Mouse (Mus musculus) cerebellum, postnatal 25 days (tissue): ENCODE results near the gene Tmod2.
"Not testable (repeated sequence)": the region's sequence is repeated elsewhere in the genome, so short reads cannot be mapped to it uniquely, and the experiment has no call there.

ENCODE experiments used
- DNase-seq, 2 experiments: peaks; one replicate each; pipeline ENCODE4 v3.0.0; 2021; ENCODE audit warnings: mixed read lengths in 2 of 2

Gene Tmod2

GRCm38 (mm10) chr9:75549010-75549409 lies 62.1 kb downstream of the Tmod2 start:
- DNase-seq = no peak

GRCm38 (mm10) chr9:75546885-75547553 lies 64.1 kb downstream of the Tmod2 start:
- peak; percentile 23 to 53 for DNase-seq

DNA sequence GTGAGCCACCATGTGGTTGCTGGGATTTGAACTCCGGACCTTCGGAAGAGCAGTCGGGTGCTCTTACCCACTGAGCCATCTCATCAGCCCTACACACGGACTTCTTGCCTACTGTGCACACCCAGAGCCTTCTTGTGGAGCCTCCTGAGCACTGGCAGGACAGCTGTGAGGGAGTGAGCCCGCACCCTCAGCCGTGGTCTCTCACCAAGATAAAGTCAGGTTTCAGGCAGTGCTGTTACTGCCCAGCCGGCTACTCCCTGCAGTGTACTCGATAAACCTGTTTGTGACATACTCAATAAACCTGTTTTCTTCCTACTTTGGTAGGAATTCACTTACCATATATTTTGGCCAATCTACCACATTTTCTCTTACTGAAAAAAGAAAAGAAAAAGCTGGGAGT lies 65.6 kb downstream of the Tmod2 start:
- DNase-seq = no peak

GRCm38 (mm10) chr9:75541497-75541896 lies 69.6 kb downstream of the Tmod2 start:
- DNase-seq = no peak

- no peak for DNase-seq
Observed at GRCm38 (mm10) chr9:75536422-75536821, 74.7 kb downstream of the Tmod2 start.

GRCm38 (mm10) chr9:75534431-75534962 lies 76.6 kb downstream of the Tmod2 start:
- no peak for DNase-seq

GRCm38 (mm10) chr9:75532989-75533388 lies 78.1 kb downstream of the Tmod2 start:
- DNase-seq = not testable (repeated sequence)

GRCm38 (mm10) chr9:75532461-75532860 lies 78.7 kb downstream of the Tmod2 start:
- DNase-seq = no peak

DNA sequence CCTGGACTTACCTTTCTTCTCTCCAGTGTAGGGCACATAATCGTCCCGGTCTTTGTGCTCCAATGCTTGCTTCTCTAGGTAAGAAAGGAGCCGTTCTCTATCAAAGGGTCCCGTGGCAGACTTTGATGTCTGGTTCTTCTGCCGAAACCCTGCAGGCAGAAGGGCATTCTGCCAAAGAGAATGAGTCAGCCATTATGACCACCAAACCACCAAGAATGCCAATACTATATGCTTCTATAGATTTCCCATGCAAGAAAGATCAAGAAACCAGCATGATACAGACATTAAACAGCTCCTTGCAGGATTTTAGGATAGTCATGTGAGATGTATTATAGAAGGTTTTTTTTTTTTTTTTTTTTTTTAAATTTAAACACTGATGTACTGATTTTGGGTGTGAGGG lies 81.8 kb downstream of the Tmod2 start:
- peak in 1 of 2 experiments; percentile 56 for DNase-seq

DNA sequence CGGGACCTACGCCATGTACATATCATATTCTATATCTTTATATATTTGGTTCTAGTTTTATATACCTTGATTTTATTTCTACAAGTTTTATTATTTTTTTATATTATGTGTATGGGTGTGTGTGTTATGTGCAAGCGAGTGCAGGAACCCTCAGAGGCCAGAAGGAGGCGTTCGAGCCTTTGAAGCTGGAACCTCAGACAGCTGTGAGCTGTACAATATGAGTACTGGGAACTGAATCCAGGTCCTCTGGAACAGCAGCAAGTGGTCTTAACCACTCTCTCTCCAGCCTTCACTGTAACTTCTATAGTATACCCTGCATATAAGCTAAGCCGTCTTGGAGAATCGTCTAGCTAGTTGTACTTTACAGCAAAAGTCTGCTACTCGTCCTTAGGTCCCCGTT lies 83.0 kb downstream of the Tmod2 start:
- DNase-seq = no peak

- DNase-seq = no peak
Observed at GRCm38 (mm10) chr9:75527368-75528059, 83.6 kb downstream of the Tmod2 start.

- peak; percentile 30 to 54 for DNase-seq
Observed at GRCm38 (mm10) chr9:75523646-75524045, 87.5 kb downstream of the Tmod2 start.

GRCm38 (mm10) chr9:75522217-75522616 lies 88.9 kb downstream of the Tmod2 start:
- no peak for DNase-seq

DNA sequence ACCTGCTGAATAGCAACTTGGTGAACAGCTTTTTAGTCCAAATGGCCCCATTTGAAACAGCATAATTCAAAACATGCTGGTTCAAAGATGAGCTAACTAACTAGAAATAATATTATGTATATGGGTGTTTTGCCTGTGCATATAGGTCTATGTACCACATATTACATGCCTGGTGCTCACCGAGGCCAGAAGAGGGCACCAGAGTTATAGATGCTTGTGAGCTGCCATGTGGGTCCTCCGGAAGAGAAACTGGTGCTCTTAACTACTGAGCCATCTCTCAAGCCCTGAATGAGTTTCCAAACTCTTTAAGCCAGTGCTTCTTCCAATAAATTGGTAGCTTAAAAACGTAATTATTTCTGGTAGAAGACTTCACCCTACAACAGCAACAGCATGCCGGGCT lies 89.3 kb downstream of the Tmod2 start:
- peak; percentile 35 to 67 for DNase-seq

GRCm38 (mm10) chr9:75520940-75521339 lies 90.2 kb downstream of the Tmod2 start:
- DNase-seq = no peak

DNA sequence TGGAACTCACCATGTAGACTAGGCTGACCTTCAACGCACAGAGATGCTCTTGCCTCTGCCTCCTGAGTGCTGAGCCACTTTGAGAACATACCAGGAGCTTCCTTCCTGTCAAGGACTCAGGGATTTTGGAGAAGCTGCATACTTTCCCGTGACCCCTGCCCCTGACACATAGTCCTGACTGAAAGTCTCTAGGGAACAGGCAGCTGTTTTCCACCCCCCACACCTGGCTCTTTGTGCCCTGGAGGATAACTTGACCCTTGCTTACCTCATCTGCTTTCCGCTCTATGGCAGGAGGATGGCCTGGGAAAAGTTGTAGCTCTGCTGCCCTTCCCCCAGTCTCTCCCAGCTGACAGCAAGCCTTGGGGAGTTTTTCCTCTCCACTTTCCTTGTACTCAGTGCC lies 93.4 kb downstream of the Tmod2 start:
- DNase-seq = no peak
